Mouse (Mus musculus): ENCODE results near the gene Suclg2.

- TF ChIP-seq POLR2A (IDR thresholded peaks at IDR 0.05; ENCODE audit: low read depth, low read length) (no peak), CTCF (conservative IDR thresholded peaks at IDR 0.05; ENCODE audit: insufficient read depth, insufficient read length, low read depth, low read length) (no peak)
These were observed 9.1 kb downstream of the Suclg2 start for GRCm38 (mm10) chr6:95709531-95709930.

All from kidney, adult 2 months (tissue).